In genomic region chr11:117311127-117311800, GRCm38 (mm10) we compare ENCODE assay signal across 9 mouse cellular contexts.
DNase-seq lines count a peak whose midpoint lies in the region; ATAC-seq and TF ChIP-seq lines count a peak whose summit lies in the region.
"Had no signal": no experiment of that assay in that cellular context is flagged by ENCODE, and none has a peak within 500 bp of the region (broad histone marks: within the 10 kb centered on the region; RNA-seq: fewer than 3 reads in every experiment).

No protein-coding gene starts in this region.

- 53% methylated on average over 15 of the region's 15 CpGs for WGBS in kidney, adult 2 months
- WGBS in neural tube, embryonic 13.5 days, result 54% methylated on average over 15 of the region's 15 CpGs

- peaks cover 41% of the 10 kb centered on the region for H3K4me1 ChIP-seq in kidney, adult 2 months (ENCODE audit: control insufficient read depth, insufficient read depth, low read length)
- peaks cover 94% of the 10 kb centered on the region for H3K4me1 ChIP-seq in neural tube, embryonic 13.5 days (replicated peaks)

- TF ChIP-seq POLR2A in kidney, adult 2 months (IDR thresholded peaks at IDR 0.05; ENCODE audit: low read depth, low read length), result no peak

- no peak for ATAC-seq in neural tube, embryonic 13.5 days (ENCODE audit: low read depth)
- no peak for ATAC-seq in monocyte, adult 5-6 weeks (replicated peaks; ENCODE audit: insufficient number of reproducible peaks, low FRiP score, low TSS enrichment, poor library complexity, severe bottlenecking)

- no peak overlapping the region for H3K9ac ChIP-seq in neural tube, embryonic 13.5 days

- peak; percentile 64 for DNase-seq in kidney, adult 11 months
- no peak for DNase-seq in kidney, adult 9 months
- peak; percentile 77 for DNase-seq in CD4-positive, CD25-positive, alpha-beta regulatory T cell, adult 2 months (ENCODE audit: low read depth, low spot score)
- peak; percentile 42 for DNase-seq in cerebellum, adult 9-10 months
- DNase-seq in heart, adult 18-20 months, result peak; percentile 89 to 93
- DNase-seq in kidney, adult 2 months, result peak; percentile 63

- no peaks in the 10 kb centered on the region for H3K36me3 ChIP-seq in kidney, adult 2 months (ENCODE audit: control insufficient read depth, insufficient read depth, low read length)
- no peaks in the 10 kb centered on the region for H3K36me3 ChIP-seq in neural tube, embryonic 13.5 days

- no peaks in the 10 kb centered on the region for H3K27me3 ChIP-seq in kidney, adult 2 months (replicated peaks; ENCODE audit: control insufficient read depth, insufficient read depth, low read length)
- no peaks in the 10 kb centered on the region for H3K27me3 ChIP-seq in neural tube, embryonic 13.5 days

- no peak overlapping the region for H3K4me2 ChIP-seq in neural tube, embryonic 13.5 days

- H3K4me3 ChIP-seq in kidney, adult 2 months (ENCODE audit: insufficient read depth, low read depth, low read length), result no peak overlapping the region
- no peak overlapping the region for H3K4me3 ChIP-seq in neural tube, embryonic 13.5 days

- peak overlapping the region; percentile 68 for H3K27ac ChIP-seq in kidney, adult 2 months (ENCODE audit: insufficient read depth, low read depth, low read length)
- H3K27ac ChIP-seq in neural tube, embryonic 13.5 days (replicated peaks), result peak overlapping the region; percentile 67; the same call in 1 of the 2 replicates

- no peaks in the 10 kb centered on the region for H3K9me3 ChIP-seq in neural tube, embryonic 13.5 days
- H3K9me3 ChIP-seq: G1E had no signal

- no peak for TF ChIP-seq CTCF in kidney, adult 2 months (conservative IDR thresholded peaks at IDR 0.05; ENCODE audit: insufficient read depth, insufficient read length, low read depth, low read length)
